Mouse (Mus musculus) lung, adult 2 months (tissue): ENCODE results near the gene Neu3.

Source experiments
- CTCF ChIP-seq: fragments of 200-500 bp; IDR thresholded peaks from 2 replicates; pipeline ENCODE4 v1.5.1; 2011; ENCODE audit warnings: mild to moderate bottlenecking, low read length, control low read depth; ENCODE audit not compliant: insufficient read depth
- POLR2A ChIP-seq: fragments of 200-500 bp; IDR thresholded peaks from 2 replicates; pipeline ENCODE4 v1.6.1; 2011; ENCODE audit warnings: low read depth, mild to moderate bottlenecking, control low read depth, low read length, borderline replicate concordance; ENCODE audit errors: extremely low read depth

DNA sequence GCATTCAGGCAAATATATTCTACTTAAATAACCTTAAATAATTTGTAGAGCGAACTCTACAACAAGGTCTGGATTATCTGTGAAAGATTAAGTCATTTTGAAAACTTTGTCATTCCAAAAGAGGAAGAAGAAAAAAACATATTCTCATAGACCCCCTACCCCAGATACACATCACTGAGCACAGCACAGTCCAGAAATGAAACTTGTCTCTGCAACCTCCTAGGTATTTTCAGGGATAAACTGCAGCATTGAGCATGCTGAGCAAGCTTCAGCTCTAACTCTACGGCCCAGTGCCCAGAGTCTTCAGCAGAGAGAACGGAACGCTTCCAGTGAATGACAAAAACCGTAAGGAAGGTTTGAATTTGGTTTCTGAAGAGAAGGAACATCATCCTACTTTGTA lies 22.3 kb upstream of the Neu3 start:
- no peak for TF ChIP-seq CTCF
- TF ChIP-seq POLR2A = no peak
